Mouse (Mus musculus) adrenal gland, postnatal 10 days (tissue): ENCODE measurements around the gene Hoxc11. TPM values are rescaled to one million over a fixed set of nuclear protein-coding genes. Genes with fewer than 3 reads are reported as not detected.
A peak's percentile ranks its signal among the peaks of the same experiment; 100 is the strongest.

ENCODE experiments used
- DNase-seq: peaks from one replicate; pipeline ENCODE4 v3.0.0; 2021; ENCODE audit warnings: mixed read lengths
- microRNA-seq: library from miRNA; unstranded; fragments of <30 nt; microRNA quantifications from one replicate; pipeline ENCODE4 v1.2.0, GENCODE M21; 2021
- total RNA-seq, 2 experiments: library from RNA; stranded (reverse); gene quantifications; 2 replicates each; pipeline ENCODE4 v1.2.3; 2021

Hoxc11 gene
- total RNA-seq, 2 experiments from 2014 or later: 0.15 TPM; not detected in 1

- DNase-seq: peak; percentile 74
Observed at GRCm38 (mm10) chr15:103005308-103005707, 51.1 kb downstream of the Hoxc11 start.

- DNase-seq: no peak
Observed at GRCm38 (mm10) chr15:103005797-103006196, 51.6 kb downstream of the Hoxc11 start.

- no peak for DNase-seq
Observed at GRCm38 (mm10) chr15:103006326-103006725, 52.1 kb downstream of the Hoxc11 start.

Small RNA genes within 50 kb of the gene (microRNA-seq; reads per million reads assigned to microRNA genes)
- gene Mir196a-2: 188 reads per million, percentile 53 among the genes with 10 or more reads in this experiment

Other genes with a start within 250 kb of the Hoxc11 start
- gene Calcoco1, start 232.2 kb upstream of the Hoxc11 start, total RNA-seq: 10 to 100 TPM; 78.0 to 90.5 TPM
- not detected for gene Hoxc13, start 33.3 kb upstream of the Hoxc11 start, total RNA-seq
- not detected for gene Hoxc12, start 17.7 kb upstream of the Hoxc11 start, total RNA-seq
- gene Hoxc10, start 12.4 kb downstream of the Hoxc11 start, total RNA-seq: 1 to 10 TPM in 1 of 2 experiments, under 1 TPM in 1; 0.94 to 1.4 TPM
- gene Hoxc5, start 13.0 kb downstream of the Hoxc11 start, total RNA-seq: 1 to 10 TPM; 5.5 to 6.9 TPM
- gene Hoxc9, start 22.0 kb downstream of the Hoxc11 start, total RNA-seq: 1 to 10 TPM; 2.4 to 3.2 TPM
- 10 to 100 TPM; 17.0 to 21.0 TPM for gene Hoxc8, start 36.2 kb downstream of the Hoxc11 start, total RNA-seq
- gene Hoxc6, start 43.8 kb downstream of the Hoxc11 start, total RNA-seq: 10 to 100 TPM; 25.1 to 35.7 TPM
- gene Hoxc4, start 64.5 kb downstream of the Hoxc11 start, total RNA-seq: 1 to 10 TPM; 6.1 to 9.2 TPM
- 10 to 100 TPM; 14.0 to 19.9 TPM for gene Smug1, start 212.7 kb downstream of the Hoxc11 start, total RNA-seq